Mouse (Mus musculus): ENCODE data around the gene Gm10719.
"Not testable (repeated sequence)": the region's sequence is repeated elsewhere in the genome, so short reads cannot be mapped to it uniquely, and the experiment has no call there.

Gm10719 gene

DNA sequence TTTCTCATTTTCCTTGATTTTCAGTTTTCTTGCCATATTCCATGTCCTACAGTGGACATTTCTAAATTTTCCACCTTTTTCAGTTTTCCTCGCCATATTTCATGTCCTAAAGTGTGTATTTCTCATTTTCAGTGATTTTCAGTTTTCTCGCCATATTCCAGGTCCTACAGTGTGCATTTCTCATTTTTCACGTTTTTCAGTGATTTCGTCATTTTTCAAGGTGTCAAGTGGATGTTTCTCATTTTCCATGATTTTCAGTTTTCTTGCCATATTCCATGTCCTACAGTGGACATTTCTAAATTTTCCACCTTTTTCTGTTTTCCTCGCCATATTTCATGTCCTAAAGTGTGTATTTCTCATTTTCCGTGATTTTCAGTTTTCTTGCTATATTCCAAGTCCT, 8.4 kb downstream of the Gm10719 start:
- not testable (repeated sequence) for DNase-seq

DNA sequence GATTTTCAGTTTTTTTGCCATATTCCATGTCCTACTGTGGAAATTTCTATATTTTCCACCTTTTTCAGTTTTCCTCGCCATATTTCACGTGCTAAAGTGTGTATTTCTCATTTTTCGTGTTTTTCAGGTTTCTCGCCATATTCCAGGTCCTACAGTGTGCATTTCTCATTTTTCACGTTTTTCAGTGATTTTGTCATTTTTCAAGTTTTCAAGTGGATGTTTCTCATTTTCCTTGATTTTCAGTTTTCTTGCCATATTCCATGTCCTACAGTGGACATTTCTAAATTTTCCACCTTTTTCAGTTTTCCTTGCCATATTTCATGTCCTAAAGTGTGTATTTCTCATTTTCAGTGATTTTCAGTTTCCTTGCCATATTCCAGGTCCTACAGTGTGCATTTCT, 8.9 kb downstream of the Gm10719 start:
- not testable (repeated sequence) for DNase-seq

DNA sequence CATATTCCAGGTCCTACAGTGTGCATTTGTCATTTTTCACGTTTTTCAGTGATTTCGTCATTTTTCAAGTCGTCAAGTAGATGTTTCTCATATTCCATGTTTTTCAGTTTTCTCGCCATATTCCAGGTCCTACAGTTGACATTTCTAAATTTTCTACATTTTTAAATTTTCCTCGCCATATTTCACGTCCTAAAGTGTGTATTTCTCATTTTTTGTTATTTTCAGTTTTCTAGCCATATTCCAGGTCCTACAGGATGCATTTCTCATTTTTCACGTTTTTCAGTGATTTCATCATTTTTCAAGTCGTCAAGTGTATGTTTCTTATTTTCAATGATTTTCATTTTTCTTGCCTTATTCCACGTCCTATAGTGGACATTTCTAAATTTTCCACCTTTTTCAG, 9.5 kb downstream of the Gm10719 start:
- not testable (repeated sequence) for DNase-seq

DNA sequence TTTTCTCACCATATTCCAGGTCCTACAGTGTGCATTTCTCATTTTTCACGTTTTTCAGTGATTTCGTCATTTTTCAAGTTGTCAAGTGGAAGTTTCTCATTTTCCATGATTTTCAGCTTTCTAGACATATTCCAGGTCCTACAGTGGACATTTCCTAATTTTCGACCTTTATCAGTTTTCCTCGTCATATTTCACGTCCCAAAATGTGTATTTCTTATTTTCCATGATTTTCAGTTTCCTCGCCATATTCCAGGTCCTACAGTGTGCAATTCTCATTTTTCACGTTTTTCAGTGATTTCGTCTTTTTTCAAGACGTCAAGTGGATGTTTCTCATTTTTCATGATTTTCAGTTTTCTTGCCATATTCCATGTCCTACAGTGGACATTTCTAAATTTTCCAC, 10.0 kb downstream of the Gm10719 start:
- DNase-seq = peak; percentile 47

DNA sequence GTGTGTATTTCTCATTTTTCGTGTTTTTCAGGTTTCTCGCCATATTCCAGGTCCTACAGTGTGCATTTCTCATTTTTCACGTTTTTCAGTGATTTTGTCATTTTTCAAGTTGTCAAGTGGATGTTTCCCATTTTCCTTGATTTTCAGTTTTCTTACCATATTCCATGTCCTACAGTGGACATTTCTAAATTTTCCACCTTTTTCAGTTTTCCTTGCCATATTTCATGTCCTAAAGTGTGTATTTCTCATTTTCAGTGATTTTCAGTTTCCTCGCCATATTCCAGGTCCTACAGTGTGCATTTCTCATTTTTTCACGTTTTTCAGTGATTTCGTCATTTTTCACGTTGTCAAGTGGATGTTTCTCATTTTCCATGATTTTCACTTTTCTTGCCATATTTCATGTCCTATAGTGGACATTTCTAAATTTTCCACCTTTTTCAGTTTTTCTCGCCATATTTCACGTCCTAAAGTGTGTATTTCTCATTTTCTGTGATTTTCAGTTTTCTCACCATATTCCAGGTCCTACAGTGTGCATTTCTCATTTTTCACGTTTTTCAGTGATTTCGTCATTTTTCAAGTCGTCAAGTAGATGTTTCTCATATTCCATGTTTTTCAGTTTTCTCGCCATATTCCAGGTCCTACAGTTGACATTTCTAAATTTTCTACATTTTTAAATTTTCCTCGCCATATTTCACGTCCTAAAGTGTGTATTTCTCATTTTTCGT, 12.2 kb downstream of the Gm10719 start:
- not testable (repeated sequence) for DNase-seq

DNA sequence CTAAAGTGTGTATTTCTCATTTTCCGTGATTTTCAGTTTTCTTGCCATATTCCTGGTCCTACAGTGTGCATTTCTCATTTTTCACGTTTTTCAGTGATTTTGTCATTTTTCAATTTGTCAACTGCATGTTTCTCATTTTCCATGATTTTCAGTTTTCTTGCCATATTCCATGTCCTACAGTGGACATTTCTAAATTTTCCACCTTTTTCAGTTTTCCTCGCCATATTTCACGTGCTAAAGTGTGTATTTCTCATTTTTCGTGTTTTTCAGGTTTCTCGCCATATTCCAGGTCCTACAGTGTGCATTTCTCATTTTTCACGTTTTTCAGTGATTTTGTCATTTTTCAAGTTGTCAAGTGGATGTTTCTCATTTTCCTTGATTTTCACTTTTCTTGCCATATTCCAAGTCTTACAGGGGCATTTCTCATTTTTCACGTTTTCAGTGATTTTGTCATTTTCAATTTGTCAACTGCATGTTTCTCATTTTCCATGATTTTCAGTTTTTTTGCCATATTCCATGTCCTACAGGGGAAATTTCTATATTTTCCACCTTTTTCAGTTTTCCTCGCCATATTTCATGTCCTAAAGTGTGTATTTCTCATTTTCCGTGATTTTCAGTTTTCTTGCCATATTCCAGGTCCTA, 13.6 kb downstream of the Gm10719 start:
- DNase-seq = peak; percentile 78

DNA sequence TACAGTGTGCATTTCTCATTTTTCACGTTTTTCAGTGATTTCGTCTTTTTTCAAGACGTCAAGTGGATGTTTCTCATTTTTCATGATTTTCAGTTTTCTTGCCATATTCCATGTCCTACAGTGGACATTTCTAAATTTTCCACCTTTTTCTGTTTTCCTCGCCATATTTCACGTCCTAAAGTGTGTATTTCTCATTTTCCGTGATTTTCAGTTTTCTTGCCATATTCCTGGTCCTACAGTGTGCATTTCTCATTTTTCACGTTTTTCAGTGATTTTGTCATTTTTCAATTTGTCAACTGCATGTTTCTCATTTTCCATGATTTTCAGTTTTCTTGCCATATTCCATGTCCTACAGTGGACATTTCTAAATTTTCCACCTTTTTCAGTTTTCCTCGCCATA, 17.1 kb downstream of the Gm10719 start, which contains the start of gene Gm17535:
Gene Gm17535, plus strand, starts transcription at position 301 of the 400 bp plus-strand sequence.
- DNase-seq = not testable (repeated sequence)

DNA sequence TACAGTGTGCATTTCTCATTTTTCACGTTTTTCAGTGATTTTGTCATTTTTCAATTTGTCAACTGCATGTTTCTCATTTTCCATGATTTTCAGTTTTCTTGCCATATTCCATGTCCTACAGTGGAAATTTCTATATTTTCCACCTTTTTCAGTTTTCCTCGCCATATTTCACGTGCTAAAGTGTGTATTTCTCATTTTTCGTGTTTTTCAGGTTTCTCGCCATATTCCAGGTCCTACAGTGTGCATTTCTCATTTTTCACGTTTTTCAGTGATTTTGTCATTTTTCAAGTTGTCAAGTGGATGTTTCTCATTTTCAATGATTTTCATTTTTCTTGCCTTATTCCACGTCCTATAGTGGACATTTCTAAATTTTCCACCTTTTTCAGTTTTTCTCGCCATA, 19.4 kb downstream of the Gm10719 start, which contains the start of gene Gm10715:
Gene Gm10715, plus strand, starts transcription at position 301 of the 400 bp plus-strand sequence.
- DNase-seq = not testable (repeated sequence)

DNA sequence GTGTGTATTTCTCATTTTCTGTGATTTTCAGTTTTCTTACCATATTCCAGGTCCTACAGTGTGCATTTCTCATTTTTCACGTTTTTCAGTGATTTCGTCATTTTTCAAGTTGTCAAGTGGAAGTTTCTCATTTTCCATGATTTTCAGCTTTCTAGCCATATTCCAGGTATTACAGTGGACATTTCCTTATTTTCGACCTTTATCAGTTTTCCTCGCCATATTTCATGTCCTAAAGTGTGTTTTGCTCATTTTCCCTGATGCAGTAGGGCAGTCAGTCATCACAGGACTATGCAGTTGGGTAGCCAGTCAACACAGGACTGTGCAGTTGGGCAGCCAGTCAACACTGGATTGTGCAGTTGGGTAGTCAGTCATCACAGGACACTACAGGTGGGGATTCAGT, 21.0 kb downstream of the Gm10719 start:
- DNase-seq = not testable (repeated sequence)
